Mouse (Mus musculus) heart, postnatal 0 days (tissue): ENCODE results near the gene Krtap19-4. TPM values are rescaled to one million over a fixed set of nuclear protein-coding genes. Genes with fewer than 3 reads are reported as not detected.

Experiments
- ATAC-seq: fragments of 200-750 bp; cut with Nextera tagmentation; 2 replicates; pipeline ENCODE4 v1.8.0; 2017; ENCODE audit warnings: low read depth, moderate number of reproducible peaks, moderate library complexity; ENCODE audit not compliant: insufficient read depth
- DNase-seq: peaks from one replicate; pipeline ENCODE4 v3.0.0-alpha.2; 2016; ENCODE audit warnings: low spot score
- H3K27ac ChIP-seq: fragments of 300-500 bp; sonication (generic); 2 replicates; pipeline ENCODE4 v1.5.1; 2014; ENCODE audit warnings: low read depth, mild to moderate bottlenecking
- H3K27me3 ChIP-seq: fragments of 300-500 bp; sonication (generic); 2 replicates; pipeline ENCODE4 v1.6.1; 2014; ENCODE audit warnings: low read length, mixed read lengths; ENCODE audit not compliant: control insufficient read depth, insufficient read depth
- H3K36me3 ChIP-seq: fragments of 300-500 bp; sonication (generic); replicated peaks from 2 replicates; pipeline ENCODE4 v1.6.1; 2014; ENCODE audit warnings: low read length, mixed read lengths; ENCODE audit not compliant: control insufficient read depth, insufficient read depth
- H3K4me1 ChIP-seq: fragments of 300-500 bp; sonication (generic); 2 replicates; pipeline ENCODE4 v1.6.1; 2014; ENCODE audit warnings: antibody characterized with exemption; ENCODE audit not compliant: control insufficient read depth, insufficient read depth
- H3K4me2 ChIP-seq: fragments of 300-500 bp; sonication (generic); 2 replicates; pipeline ENCODE4 v1.6.1; 2014; ENCODE audit warnings: low read depth, mild to moderate bottlenecking, low read length, moderate library complexity
- H3K4me3 ChIP-seq: fragments of 300-500 bp; sonication (generic); 2 replicates; pipeline ENCODE4 v1.5.1; 2014; ENCODE audit warnings: low read depth, low read length
- H3K9ac ChIP-seq: fragments of 300-500 bp; sonication (generic); replicated peaks from 2 replicates; pipeline ENCODE4 v1.6.1; 2014; ENCODE audit warnings: low read depth, low read length, mixed read lengths
- H3K9me3 ChIP-seq: fragments of 300-500 bp; sonication (generic); replicated peaks from 2 replicates; pipeline ENCODE4 v1.6.1; 2016; ENCODE audit warnings: low read length; ENCODE audit not compliant: control insufficient read depth
- CTCF ChIP-seq: IDR thresholded peaks from 2 replicates; pipeline ENCODE4 v1.5.1; 2016; ENCODE audit warnings: antibody characterized with exemption, control low read depth, low read depth
- EP300 ChIP-seq: IDR thresholded peaks from 2 replicates; pipeline ENCODE4 v1.6.1; 2016; ENCODE audit warnings: antibody characterized with exemption, low read depth
- WGBS: fragments of 180-500 bp; shearing (Covaris S2); extraction: QIAGEN DNeasy Blood & Tissue Kit; methylation state at CpG from one replicate; pipeline ENCODE4 v1.1.7; 2014; 5-methylcytosine and 5-hydroxymethylcytosine counted together
- polyA plus RNA-seq: library from polyadenylated mRNA; unstranded; fragments of >200 nt; fragmentation: Nextera tagmentation; extraction: Ambion mirVana; gene quantifications from 2 replicates; pipeline ENCODE4 v1.2.1, GENCODE M21; 2015
- total RNA-seq: library from RNA; depleted of rRNA; stranded (reverse); fragments of >200 nt; gene quantifications from 2 replicates; pipeline ENCODE4 v1.2.3, GENCODE M21; 2014; ENCODE audit warnings: low replicate concordance; rRNA removed

Krtap19-4 gene
- total RNA-seq = not detected in 2 replicates
- not detected in 2 replicates for polyA plus RNA-seq

DNA sequence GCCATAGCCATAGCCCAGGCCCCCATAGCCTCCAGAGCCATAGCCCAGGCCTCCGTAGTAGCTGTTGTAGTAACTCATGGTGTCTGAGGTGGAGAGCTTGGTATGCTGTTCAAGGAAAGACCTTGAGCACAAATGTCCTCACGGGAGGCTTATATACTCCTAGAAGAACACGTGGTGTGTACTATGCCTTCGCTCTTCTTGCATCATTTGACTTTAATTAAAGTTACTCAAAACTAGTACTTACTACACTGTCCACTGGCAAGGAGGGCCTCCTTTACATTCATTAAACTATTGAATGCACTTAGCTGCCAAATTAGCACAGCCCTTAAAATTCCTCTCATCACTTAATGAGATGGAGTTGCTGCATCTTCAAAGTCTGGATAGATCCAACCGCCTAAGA lies at the start of gene Krtap19-4:
Gene Krtap19-4, minus strand, starts transcription at position 101 of the 400 bp plus-strand sequence.
- no peak for DNase-seq
- no peak within 1 kb of the TSS for H3K4me2 ChIP-seq
- TF ChIP-seq CTCF = no peak
- TF ChIP-seq EP300 = no peak
- no peak within 1 kb of the TSS for H3K4me3 ChIP-seq
- H3K9me3 ChIP-seq = no peaks in the 10 kb centered on the region
- WGBS = 75% methylated on average over 5 of the region's 5 CpGs
- no peak within 1 kb of the TSS for H3K9ac ChIP-seq
- no peak for ATAC-seq
- no peaks in the 10 kb centered on the region for H3K27me3 ChIP-seq
- H3K27ac ChIP-seq = no peak within 1 kb of the TSS
- no peaks in the 10 kb centered on the region for H3K4me1 ChIP-seq
- H3K36me3 ChIP-seq = no peaks in the 10 kb centered on the region

DNA sequence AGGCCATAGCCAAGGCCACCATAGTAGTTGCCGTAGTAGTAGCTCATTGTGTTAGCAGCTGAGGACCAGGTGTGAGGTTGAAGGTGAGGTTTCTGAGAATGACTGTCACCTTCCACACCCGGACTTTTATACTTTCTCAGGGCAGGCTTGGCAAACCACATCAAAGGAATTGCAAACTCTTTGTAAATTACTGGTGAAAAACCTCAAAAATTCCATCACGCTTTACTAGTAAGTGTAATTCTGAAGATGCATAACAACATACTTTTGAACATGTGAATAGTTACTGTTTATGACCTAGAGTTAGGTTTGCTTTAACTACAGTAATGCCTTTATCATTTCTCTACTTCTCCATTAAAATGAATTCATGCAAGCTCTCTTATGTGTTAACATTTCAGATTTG lies 47.3 kb upstream of the Krtap19-4 start, which contains the start of gene Krtap19-9b:
Gene Krtap19-9b, minus strand, starts transcription at position 101 of the 400 bp plus-strand sequence.
- Histone ChIP-seq H3K9ac (no peak within 1 kb of the TSS), H3K36me3 (no peaks in the 10 kb centered on the region), H3K4me2 (no peak within 1 kb of the TSS), H3K27me3 (no peaks in the 10 kb centered on the region), H3K9me3 (no peaks in the 10 kb centered on the region), H3K4me3 (no peak within 1 kb of the TSS), H3K4me1 (no peaks in the 10 kb centered on the region), H3K27ac (no peak within 1 kb of the TSS)
- ATAC-seq (no peak), DNase-seq (no peak)
- 78% methylated on average over 3 of the region's 3 CpGs for WGBS
- TF ChIP-seq EP300 (no peak), CTCF (no peak)

- Histone ChIP-seq H3K36me3 (no peaks in the 10 kb centered on the region), H3K27ac (no peak within 1 kb of the TSS), H3K4me3 (no peak within 1 kb of the TSS), H3K4me1 (no peaks in the 10 kb centered on the region), H3K9me3 (no peaks in the 10 kb centered on the region), H3K27me3 (no peaks in the 10 kb centered on the region), H3K4me2 (no peak within 1 kb of the TSS), H3K9ac (no peak within 1 kb of the TSS)
- ATAC-seq (no peak), DNase-seq (no peak)
- TF ChIP-seq EP300 (no peak), CTCF (no peak)
- 83% methylated on average over 6 of the region's 6 CpGs for WGBS
Measured at GRCm38 (mm10) chr16:88896357-88896756, 11.5 kb upstream of the Krtap19-4 start, which contains the start of gene Krtap19-5. Gene Krtap19-5, minus strand, starts transcription at chr16:88896457.

- TF ChIP-seq EP300 (no peak), CTCF (no peak)
- H3K27me3 ChIP-seq = no peaks in the 10 kb centered on the region
- H3K27ac ChIP-seq = no peak overlapping the region
- no peak for ATAC-seq
- no peaks in the 10 kb centered on the region for H3K36me3 ChIP-seq
- no peaks in the 10 kb centered on the region for H3K4me1 ChIP-seq
- no peak for DNase-seq
- no peak overlapping the region for H3K4me3 ChIP-seq
- H3K9me3 ChIP-seq = no peaks in the 10 kb centered on the region
- H3K9ac ChIP-seq = no peak overlapping the region
- H3K4me2 ChIP-seq = no peak overlapping the region
- WGBS = 68% methylated on average over 6 of the region's 6 CpGs
Measured at GRCm38 (mm10) chr16:88886870-88887269, 2.0 kb upstream of the Krtap19-4 start.

DNA sequence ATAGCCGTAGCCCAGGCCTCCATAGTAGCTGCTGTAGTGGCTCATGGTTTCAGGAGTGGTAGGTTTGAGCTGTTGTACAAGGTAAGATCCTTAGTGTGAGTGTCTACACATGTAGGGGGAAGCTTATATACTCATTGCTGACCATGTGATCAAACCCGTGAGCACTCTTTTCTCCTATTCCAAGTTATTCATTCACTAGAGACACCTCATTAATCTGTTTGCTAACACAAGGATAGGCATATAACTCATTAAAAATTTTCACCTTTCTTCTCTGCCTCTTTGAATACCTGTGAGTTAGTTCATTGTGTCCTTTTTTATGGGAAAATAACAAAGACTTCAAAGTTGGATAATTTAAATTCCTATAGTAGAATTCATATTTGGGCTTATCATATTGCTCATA lies 7.0 kb downstream of the Krtap19-4 start, which contains the start of gene Krtap19-3:
Gene Krtap19-3, minus strand, starts transcription at position 101 of the 400 bp plus-strand sequence.
- Histone ChIP-seq H3K27me3 (no peaks in the 10 kb centered on the region), H3K27ac (no peak within 1 kb of the TSS), H3K4me1 (no peaks in the 10 kb centered on the region), H3K36me3 (no peaks in the 10 kb centered on the region), H3K4me2 (no peak within 1 kb of the TSS), H3K9me3 (no peaks in the 10 kb centered on the region), H3K4me3 (no peak within 1 kb of the TSS), H3K9ac (no peak within 1 kb of the TSS)
- DNase-seq (no peak), ATAC-seq (no peak)
- WGBS = 74% methylated on average over 2 of the region's 2 CpGs
- TF ChIP-seq EP300 = no peak
- TF ChIP-seq CTCF = no peak

DNA sequence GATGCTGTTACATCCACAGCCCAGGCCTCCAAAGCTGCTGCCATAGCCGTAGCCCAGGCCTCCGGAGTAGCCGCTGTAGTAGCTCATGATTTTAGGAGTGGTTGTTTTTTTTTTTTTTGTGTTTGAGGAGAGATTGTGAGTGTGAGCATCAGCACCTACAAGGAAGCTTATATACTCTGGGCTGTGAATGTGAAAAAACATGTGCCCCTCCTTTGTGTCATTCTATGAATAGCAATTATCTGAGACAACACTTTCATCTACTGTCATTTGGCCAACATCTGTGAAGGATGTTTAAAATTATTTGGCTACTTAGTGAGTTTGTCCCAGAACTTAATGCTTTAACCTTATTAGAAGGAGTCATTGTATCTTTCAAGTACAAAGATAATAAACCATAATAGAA lies 10.7 kb downstream of the Krtap19-4 start, which contains the start of gene Krtap19-2:
Gene Krtap19-2, minus strand, starts transcription at position 101 of the 400 bp plus-strand sequence.
- no peak for DNase-seq
- Histone ChIP-seq H3K4me1 (no peaks in the 10 kb centered on the region), H3K4me3 (no peak within 1 kb of the TSS), H3K27me3 (no peaks in the 10 kb centered on the region), H3K36me3 (no peaks in the 10 kb centered on the region), H3K9ac (no peak within 1 kb of the TSS), H3K27ac (no peak within 1 kb of the TSS), H3K9me3 (no peaks in the 10 kb centered on the region), H3K4me2 (no peak within 1 kb of the TSS)
- no peak for ATAC-seq
- TF ChIP-seq CTCF (no peak), EP300 (no peak)
- WGBS = 90% methylated on average over 3 of the region's 3 CpGs
